Mouse (Mus musculus): Measurements from ENCODE around the gene Pex6.
"Not testable (repeated sequence)": the region's sequence is repeated elsewhere in the genome, so short reads cannot be mapped to it uniquely, and the experiment has no call there.

Pex6 gene

GRCm38 (mm10) chr17:46734055-46734454 is 22.8 kb downstream of the Pex6 start:
- in situ Hi-C loops (cut with MseI, MboI) = no loop called here

- in situ Hi-C loops (cut with MseI, MboI) = no loop called here
Observed at GRCm38 (mm10) chr17:46735287-46735686, 24.0 kb downstream of the Pex6 start.

- in situ Hi-C loops (cut with MseI, MboI) = no loop called here
Observed at GRCm38 (mm10) chr17:46736160-46736559, 24.9 kb downstream of the Pex6 start.

- in situ Hi-C loops (cut with MseI, MboI) = no loop called here
Observed at GRCm38 (mm10) chr17:46741305-46741704, 30.0 kb downstream of the Pex6 start.

- in situ Hi-C loops (cut with MseI, MboI) = no loop called here
Observed at GRCm38 (mm10) chr17:46742986-46743385, 31.7 kb downstream of the Pex6 start.

GRCm38 (mm10) chr17:46745506-46745905 is 34.2 kb downstream of the Pex6 start:
- in situ Hi-C loops (cut with MseI, MboI) = no loop called here

GRCm38 (mm10) chr17:46747234-46747633 is 36.0 kb downstream of the Pex6 start:
- in situ Hi-C loops (cut with MseI, MboI) = no loop called here

- in situ Hi-C loops (cut with MseI, MboI) = no loop called here
Observed at GRCm38 (mm10) chr17:46747806-46748205, 36.5 kb downstream of the Pex6 start.

- in situ Hi-C loops (cut with MseI, MboI) = no loop called here
Observed at GRCm38 (mm10) chr17:46749282-46749681, 38.0 kb downstream of the Pex6 start.

- in situ Hi-C loops (cut with MseI, MboI) = no loop called here
Observed at GRCm38 (mm10) chr17:46750580-46750979, 39.3 kb downstream of the Pex6 start.

GRCm38 (mm10) chr17:46751056-46751793 is 40.0 kb downstream of the Pex6 start:
- in situ Hi-C loops (cut with MseI, MboI) = no loop called here

- in situ Hi-C loops (cut with MseI, MboI) = no loop called here
Observed at GRCm38 (mm10) chr17:46751794-46752556, 40.7 kb downstream of the Pex6 start, which contains the start of gene Cnpy3. Gene Cnpy3 (minus strand): TSS chr17:46752214.

- in situ Hi-C loops (cut with MseI, MboI) = no loop called here
Observed at GRCm38 (mm10) chr17:46758753-46759152, 47.5 kb downstream of the Pex6 start.

- in situ Hi-C loops (cut with MseI, MboI) = no loop called here
Observed at GRCm38 (mm10) chr17:46763544-46763943, 52.3 kb downstream of the Pex6 start, which contains the start of gene Ptcra. Gene Ptcra (minus strand): TSS chr17:46763712.

GRCm38 (mm10) chr17:46764916-46765315 is 53.7 kb downstream of the Pex6 start:
- in situ Hi-C loops (cut with MseI, MboI) = not testable (repeated sequence)

GRCm38 (mm10) chr17:46767868-46768267 is 56.6 kb downstream of the Pex6 start:
- in situ Hi-C loops (cut with MseI, MboI) = no loop called here

GRCm38 (mm10) chr17:46770546-46770945 is 59.3 kb downstream of the Pex6 start:
- in situ Hi-C loops (cut with MseI, MboI) = no loop called here

GRCm38 (mm10) chr17:46771025-46771424 is 59.8 kb downstream of the Pex6 start:
- in situ Hi-C loops (cut with MseI, MboI) = no loop called here

GRCm38 (mm10) chr17:46771616-46772015 is 60.4 kb downstream of the Pex6 start:
- in situ Hi-C loops (cut with MseI, MboI) = no loop called here

GRCm38 (mm10) chr17:46772038-46772403 is 60.8 kb downstream of the Pex6 start:
- in situ Hi-C loops (cut with MseI, MboI) = no loop called here

GRCm38 (mm10) chr17:46772404-46773277 is 61.4 kb downstream of the Pex6 start, which contains the start of gene 2310039H08Rik:
Gene 2310039H08Rik (plus strand): TSS chr17:46772635.
- in situ Hi-C loops (cut with MseI, MboI) = no loop called here
